8 mouse cellular contexts compared by ENCODE assay signal in genomic region chr12:110377734-110378133, GRCm38 (mm10).
DNase-seq lines count a peak whose midpoint lies in the region; ATAC-seq and TF ChIP-seq lines count a peak whose summit lies in the region.
"Had no signal": no experiment of that assay in that cellular context is flagged by ENCODE, and none has a peak within 500 bp of the region (broad histone marks: within the 10 kb centered on the region; RNA-seq: fewer than 3 reads in every experiment).

No protein-coding gene starts in this region.

- H3K27me3 ChIP-seq in kidney, adult 2 months (replicated peaks; ENCODE audit: control insufficient read depth, insufficient read depth, low read length), result no peaks in the 10 kb centered on the region
- peaks cover 38% of the 10 kb centered on the region for H3K27me3 ChIP-seq in kidney, embryonic 16.5 days (ENCODE audit: insufficient read depth, low read length)
- peaks cover 41% of the 10 kb centered on the region for H3K27me3 ChIP-seq in CH12.LX (replicated peaks)

- dilution Hi-C loops in CH12.LX (cut with MboI; ENCODE audit: extremely low pct_ligation_motif_present, extremely low pct_unique_long_range_greater_than_20kb, low sequenced_read_pairs), result no loop called here

- ATAC-seq in kidney, embryonic 16.5 days (ENCODE audit: low FRiP score, low TSS enrichment), result no peak

- no peak overlapping the region for H3K27ac ChIP-seq in kidney, adult 2 months (ENCODE audit: insufficient read depth, low read depth, low read length)
- H3K27ac ChIP-seq in kidney, embryonic 16.5 days (ENCODE audit: low read length), result no peak overlapping the region
- no peak overlapping the region for H3K27ac ChIP-seq in CH12.LX (ENCODE audit: insufficient read depth, low read depth)
- H3K27ac ChIP-seq: stomach, embryonic 15.5 days had no signal

- H3K79me2 ChIP-seq in CH12.LX (replicated peaks; ENCODE audit: control insufficient read depth, extremely low read depth, insufficient read depth, poor library complexity, severe bottlenecking), result no peaks in the 10 kb centered on the region

- no peaks in the 10 kb centered on the region for H3K4me1 ChIP-seq in kidney, adult 2 months (ENCODE audit: control insufficient read depth, insufficient read depth, low read length)
- H3K4me1 ChIP-seq in kidney, embryonic 16.5 days (ENCODE audit: insufficient read depth, low read length), result peaks cover 12% of the 10 kb centered on the region
- H3K4me1 ChIP-seq in CH12.LX (ENCODE audit: control insufficient read depth in 1 of 2, insufficient read depth in 2 of 2), result peaks cover 11 to 29% of the 10 kb centered on the region in 2 experiments

- TF ChIP-seq RAD21 in CH12.LX (IDR thresholded peaks at IDR 0.05; ENCODE audit: low read depth, low read length), result peak; percentile 10

- in situ Hi-C loops in CH12.LX (cut with MboI; ENCODE audit: low pct_ligation_motif_present, low pct_unique_long_range_greater_than_20kb, low sequenced_read_pairs), result loop anchor here (10.0 to 25.0 kb wide), 3 partner anchors 340 to 1483 kb away; partner anchors contain the start of genes Wars and Wdr25

- no peak for TF ChIP-seq POLR2A in kidney, adult 2 months (IDR thresholded peaks at IDR 0.05; ENCODE audit: low read depth, low read length)
- TF ChIP-seq POLR2A in CH12.LX (IDR thresholded peaks at IDR 0.05; ENCODE audit: low read depth, low read length), result no peak

- no peak overlapping the region for H3K4me2 ChIP-seq in kidney, embryonic 16.5 days (replicated peaks; ENCODE audit: low read depth, low read length)
- H3K4me2 ChIP-seq in CH12.LX (ENCODE audit: insufficient read depth, low read depth, poor library complexity, severe bottlenecking), result no peak overlapping the region
- H3K4me2 ChIP-seq: stomach, embryonic 15.5 days had no signal

- no peak overlapping the region for H3K4me3 ChIP-seq in kidney, adult 2 months (ENCODE audit: insufficient read depth, low read depth, low read length)
- H3K4me3 ChIP-seq in kidney, embryonic 16.5 days (ENCODE audit: low read length), result no peak overlapping the region
- H3K4me3 ChIP-seq in CH12.LX (replicated peaks in 1 of 3; ENCODE audit: low read depth in 2 of 3, low read length in 2 of 3, poor library complexity in 1 of 3), result no peak overlapping the region
- H3K4me3 ChIP-seq: stomach, embryonic 15.5 days had no signal

- DNase-seq in kidney, adult 2 months, result peak; percentile 32
- DNase-seq in A20 (ENCODE audit: low read depth, low spot score), result peak; percentile 56
- DNase-seq in CH12.LX (ENCODE audit: extremely low read depth), result peak; percentile 51
- peak; percentile 29 for DNase-seq in c-Kit-positive CD71-positive TER-119-negative erythroid progenitor cells, embryonic 14.5 days (ENCODE audit: low read depth)
- DNase-seq in lung, postnatal 10 days, result peak; percentile 57
- DNase-seq in urinary bladder, postnatal 25 days (ENCODE audit: low spot score), result peak; percentile 78

- H3K36me3 ChIP-seq in kidney, adult 2 months (ENCODE audit: control insufficient read depth, insufficient read depth, low read length), result no peaks in the 10 kb centered on the region
- H3K36me3 ChIP-seq in kidney, embryonic 16.5 days (ENCODE audit: insufficient read depth, low read length), result no peaks in the 10 kb centered on the region
- H3K36me3 ChIP-seq in CH12.LX (replicated peaks in 1 of 2; ENCODE audit: control insufficient read depth in 1 of 2, insufficient read depth in 1 of 2, low read length in 1 of 2), result no peaks in the 10 kb centered on the region
- H3K36me3 ChIP-seq: stomach, embryonic 15.5 days had no signal

- no peak overlapping the region for H3K9ac ChIP-seq in kidney, embryonic 16.5 days (replicated peaks; ENCODE audit: low read length)
- no peak overlapping the region for H3K9ac ChIP-seq in CH12.LX (ENCODE audit: insufficient read depth, low read depth)
- H3K9ac ChIP-seq: stomach, embryonic 15.5 days had no signal

- WGBS in kidney, adult 2 months, result 71% methylated on average over 10 of the region's 10 CpGs
- WGBS in kidney, embryonic 16.5 days, result 64% methylated on average over 10 of the region's 10 CpGs

- TF ChIP-seq CTCF in kidney, adult 2 months (conservative IDR thresholded peaks at IDR 0.05; ENCODE audit: insufficient read depth, insufficient read length, low read depth, low read length), result peak; percentile 64
- TF ChIP-seq CTCF in CH12.LX (conservative IDR thresholded peaks at IDR 0.05 in 1 of 2, IDR thresholded peaks at IDR 0.05 in 1 of 2; ENCODE audit: low read depth in 2 of 2, low read length in 2 of 2), result peak; percentile 45 to 57

- no peaks in the 10 kb centered on the region for H3K9me3 ChIP-seq in kidney, embryonic 16.5 days (ENCODE audit: low read length)
- no peaks in the 10 kb centered on the region for H3K9me3 ChIP-seq in CH12.LX (replicated peaks; ENCODE audit: low read length)
- H3K9me3 ChIP-seq: stomach, embryonic 15.5 days had no signal

- no peak for TF ChIP-seq EP300 in CH12.LX (IDR thresholded peaks at IDR 0.05; ENCODE audit: low read length)

TF ChIP-seq in CH12.LX, 34 proteins besides CTCF, POLR2A, EP300 and RAD21:
- TF ChIP-seq SMC3 (IDR thresholded peaks at IDR 0.05; ENCODE audit: low read depth, low read length), result peak; percentile 50
- TF ChIP-seq TCF12 (IDR thresholded peaks at IDR 0.05; ENCODE audit: low read depth, low read length), result no peak
- no peak for TF ChIP-seq ZNF384 (IDR thresholded peaks at IDR 0.05; ENCODE audit: low read depth, low read length)
- no peak for TF ChIP-seq MAX (IDR thresholded peaks at IDR 0.05; ENCODE audit: low read length)
- no peak for TF ChIP-seq ZC3H11A (IDR thresholded peaks at IDR 0.05; ENCODE audit: low read depth, low read length)
